Mouse (Mus musculus) bone marrow, adult 2 months (tissue): Measurements from ENCODE around the gene Ccdc6. TPM values are rescaled to one million over a fixed set of nuclear protein-coding genes. Genes with fewer than 3 reads are reported as not detected.

Experiments
- H3K27ac ChIP-seq: fragments of 200-500 bp; 2 replicates; pipeline ENCODE4 v1.5.1; 2012; ENCODE audit warnings: low read depth, mild to moderate bottlenecking, control low read depth, inconsistent platforms, low read length; ENCODE audit not compliant: control insufficient read depth, poor library complexity, insufficient read depth
- H3K4me1 ChIP-seq: fragments of 200-500 bp; 2 replicates; pipeline ENCODE4 v1.6.1; 2011; ENCODE audit warnings: low read length; ENCODE audit not compliant: control insufficient read depth, insufficient read depth
- H3K4me3 ChIP-seq: fragments of 200-500 bp; replicated peaks from 2 replicates; pipeline ENCODE3; 2011; ENCODE audit warnings: mild to moderate bottlenecking, low read depth, low read length, control low read depth; ENCODE audit not compliant: control insufficient read depth
- CTCF ChIP-seq: fragments of 200-500 bp; IDR thresholded peaks from 2 replicates; pipeline ENCODE4 v1.5.1; 2011; ENCODE audit warnings: low read length, control low read depth; ENCODE audit not compliant: control insufficient read depth, insufficient read depth
- POLR2A ChIP-seq: fragments of 200-500 bp; IDR thresholded peaks from 2 replicates; pipeline ENCODE4 v1.6.1; 2011; ENCODE audit warnings: low read depth, mild to moderate bottlenecking, control low read depth, low read length, borderline replicate concordance; ENCODE audit not compliant: control insufficient read depth
- WGBS: fragments of 180-500 bp; shearing (Covaris S2); methylation state at CpG from one replicate; pipeline ENCODE4 v1.1.7; 2018; 5-methylcytosine and 5-hydroxymethylcytosine counted together
- polyA plus RNA-seq: library from polyadenylated mRNA; stranded (reverse); fragments of >200 nt; gene quantifications from 2 replicates; pipeline ENCODE4 v1.2.4, GENCODE M21; 2011; ENCODE audit warnings: low replicate concordance; ENCODE audit not compliant: missing spikeins, insufficient read depth, insufficient read length

The Ccdc6 gene
- polyA plus RNA-seq = 17.0 and 19.1 TPM in 2 replicates

DNA sequence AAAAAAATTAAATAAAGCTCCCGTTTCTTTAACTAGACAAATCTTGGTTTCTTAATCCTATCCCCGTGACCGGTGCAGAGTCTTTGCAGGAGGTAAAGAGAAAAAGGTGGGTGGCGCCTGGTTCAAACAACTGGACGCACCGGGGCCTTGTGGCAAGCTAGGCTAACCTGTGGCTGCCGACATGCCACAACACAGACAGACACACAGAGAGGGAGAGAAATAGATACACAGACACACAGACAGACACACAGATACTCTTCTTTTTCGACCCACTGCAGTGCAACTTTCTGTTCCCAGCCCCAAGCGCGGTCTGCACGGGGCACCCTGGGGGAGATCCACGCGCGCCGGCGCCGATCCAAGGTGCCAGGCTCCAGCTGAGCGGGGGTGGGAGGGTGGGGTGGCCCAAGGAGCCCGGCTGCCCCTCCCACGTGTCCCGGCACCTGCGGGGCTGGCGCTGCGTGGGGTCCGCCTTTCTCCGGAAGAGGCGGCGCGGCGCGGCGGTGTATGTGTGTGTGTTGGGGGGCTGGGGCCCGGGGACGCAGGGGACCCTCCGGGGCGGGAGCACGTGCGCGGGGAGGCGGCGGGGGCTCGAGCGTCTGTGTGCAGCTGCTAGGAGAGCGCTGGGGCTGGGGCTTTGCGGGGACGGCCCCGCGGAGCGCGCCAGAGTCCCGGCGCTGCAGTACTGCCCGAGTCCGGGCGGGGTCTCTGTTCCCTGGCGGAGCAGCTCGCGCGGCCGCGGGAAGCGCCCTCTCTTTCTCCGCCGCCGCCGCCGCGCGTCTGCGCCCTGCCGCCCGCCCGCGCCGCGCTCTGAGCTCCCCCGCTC, at the start of gene Ccdc6:
TSS of gene Ccdc6 (plus strand) at position 756 of the 823 bp plus-strand sequence.
- whole genome bisulfite sequencing = 4% methylated on average over 68 of the region's 77 CpGs
- H3K4me1 ChIP-seq = peaks cover 3% of the 10 kb centered on the region

DNA sequence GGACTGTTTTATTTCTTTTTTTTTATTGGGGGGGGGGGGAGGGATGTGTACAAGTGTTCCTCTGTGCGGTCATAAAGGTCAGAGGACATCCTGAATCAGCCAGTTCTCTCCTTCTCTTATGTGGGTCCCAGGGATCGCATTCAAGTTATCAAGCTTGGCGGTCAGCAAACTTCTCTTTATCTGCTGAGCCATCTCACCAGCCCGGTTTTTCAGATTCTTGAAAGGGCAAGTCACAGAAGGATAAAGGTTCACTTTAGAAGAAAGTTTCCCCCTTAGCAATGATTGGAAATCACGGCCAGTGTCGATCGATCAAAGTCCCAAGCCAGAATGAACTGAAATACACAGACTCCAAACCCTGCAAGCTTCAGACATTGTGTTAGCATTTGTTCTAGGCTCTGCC, 47.1 kb upstream of the Ccdc6 start:
- WGBS = 89% methylated on average over 7 of the region's 7 CpGs
- H3K4me1 ChIP-seq = no peaks in the 10 kb centered on the region
- H3K4me3 ChIP-seq = no peak overlapping the region
- H3K27ac ChIP-seq = no peak overlapping the region
- no peak for TF ChIP-seq CTCF
- TF ChIP-seq POLR2A = no peak

More for the DNA sequence above, at the start of gene Ccdc6:
- TF ChIP-seq POLR2A (no peak; the same call in 1 of the 2 replicates), CTCF (peak; percentile 39; the same call in 1 of the 2 replicates)
- peak within 1 kb of the TSS; percentile 88 for H3K27ac ChIP-seq
- H3K4me3 ChIP-seq = peak within 1 kb of the TSS; percentile 88

- TF ChIP-seq CTCF = no peak
- no peak for TF ChIP-seq POLR2A
- H3K27ac ChIP-seq = no peak overlapping the region
- H3K4me1 ChIP-seq = no peaks in the 10 kb centered on the region
- WGBS = 75% methylated on average over 2 of the region's 2 CpGs
- H3K4me3 ChIP-seq = no peak overlapping the region
Observed at GRCm38 (mm10) chr10:70055291-70055690, 41.6 kb upstream of the Ccdc6 start.

- H3K27ac ChIP-seq = no peak overlapping the region
Observed at GRCm38 (mm10) chr10:70057064-70057463, 39.9 kb upstream of the Ccdc6 start.

GRCm38 (mm10) chr10:70060021-70060688, 36.8 kb upstream of the Ccdc6 start:
- no peak overlapping the region for H3K27ac ChIP-seq
- H3K4me3 ChIP-seq = no peak overlapping the region
- 79% methylated on average over 19 of the region's 19 CpGs for WGBS
- H3K4me1 ChIP-seq = no peaks in the 10 kb centered on the region
- TF ChIP-seq POLR2A (no peak), CTCF (no peak)

More at GRCm38 (mm10) chr10:70057064-70057463, 39.9 kb upstream of the Ccdc6 start:
- Histone ChIP-seq H3K4me3 (no peak overlapping the region), H3K4me1 (no peaks in the 10 kb centered on the region)
- WGBS = 69% methylated on average over 3 of the region's 3 CpGs
- no peak for TF ChIP-seq POLR2A
- no peak for TF ChIP-seq CTCF

GRCm38 (mm10) chr10:70060689-70061081, 36.2 kb upstream of the Ccdc6 start:
- Histone ChIP-seq H3K27ac (no peak overlapping the region), H3K4me3 (no peak overlapping the region), H3K4me1 (no peaks in the 10 kb centered on the region)
- 45% methylated on average over 10 of the region's 10 CpGs for WGBS
- TF ChIP-seq CTCF = no peak
- no peak for TF ChIP-seq POLR2A

- H3K4me1 ChIP-seq = no peaks in the 10 kb centered on the region
- H3K4me3 ChIP-seq = no peak overlapping the region
- WGBS = 59% methylated on average over 6 of the region's 6 CpGs
Observed at GRCm38 (mm10) chr10:70063881-70064555, 32.9 kb upstream of the Ccdc6 start.

GRCm38 (mm10) chr10:70065191-70065590, 31.7 kb upstream of the Ccdc6 start:
- WGBS = 81% methylated on average over 3 of the region's 3 CpGs
- no peak for TF ChIP-seq POLR2A
- no peak for TF ChIP-seq CTCF
- Histone ChIP-seq H3K4me1 (no peaks in the 10 kb centered on the region), H3K27ac (no peak overlapping the region), H3K4me3 (no peak overlapping the region)

More at GRCm38 (mm10) chr10:70063881-70064555, 32.9 kb upstream of the Ccdc6 start:
- no peak overlapping the region for H3K27ac ChIP-seq
- TF ChIP-seq CTCF (no peak), POLR2A (no peak)
